Mouse (Mus musculus): Measurements from ENCODE around the gene Cpt2. TPM values are rescaled to one million over a fixed set of nuclear protein-coding genes. Genes with fewer than 3 reads are reported as not detected.

The Cpt2 gene
- polyA plus RNA-seq, 1 experiment, result 15.6 TPM

GRCm38 (mm10) chr4:107944141-107944540 is 20.7 kb upstream of the Cpt2 start:
- DNase-seq (ENCODE audit: low read depth), result peak; percentile 58

GRCm38 (mm10) chr4:107942741-107943140 is 19.3 kb upstream of the Cpt2 start:
- no peak for DNase-seq (ENCODE audit: low read depth)
- TF ChIP-seq POLR2A (IDR thresholded peaks at IDR 0.05; ENCODE audit: borderline replicate concordance, extremely low read depth, insufficient read depth, insufficient read length, poor library complexity, severe bottlenecking) (no peak), CTCF (IDR thresholded peaks at IDR 0.05; ENCODE audit: borderline replicate concordance, extremely low read depth, insufficient read depth, insufficient read length) (no peak)

More at GRCm38 (mm10) chr4:107944141-107944540, 20.7 kb upstream of the Cpt2 start:
- no peak for TF ChIP-seq CTCF (IDR thresholded peaks at IDR 0.05; ENCODE audit: borderline replicate concordance, extremely low read depth, insufficient read depth, insufficient read length)
- no peak for TF ChIP-seq POLR2A (IDR thresholded peaks at IDR 0.05; ENCODE audit: borderline replicate concordance, extremely low read depth, insufficient read depth, insufficient read length, poor library complexity, severe bottlenecking)

- TF ChIP-seq CTCF (IDR thresholded peaks at IDR 0.05; ENCODE audit: borderline replicate concordance, extremely low read depth, insufficient read depth, insufficient read length) (no peak), POLR2A (IDR thresholded peaks at IDR 0.05; ENCODE audit: borderline replicate concordance, extremely low read depth, insufficient read depth, insufficient read length, poor library complexity, severe bottlenecking) (no peak)
These were observed 14.7 kb upstream of the Cpt2 start for GRCm38 (mm10) chr4:107938124-107938523.

GRCm38 (mm10) chr4:107937338-107937737 is 13.9 kb upstream of the Cpt2 start:
- DNase-seq (ENCODE audit: low read depth), result peak; percentile 91
- TF ChIP-seq CTCF (IDR thresholded peaks at IDR 0.05; ENCODE audit: borderline replicate concordance, extremely low read depth, insufficient read depth, insufficient read length) (peak; percentile 68), POLR2A (IDR thresholded peaks at IDR 0.05; ENCODE audit: borderline replicate concordance, extremely low read depth, insufficient read depth, insufficient read length, poor library complexity, severe bottlenecking) (no peak)

More at GRCm38 (mm10) chr4:107938124-107938523, 14.7 kb upstream of the Cpt2 start:
- DNase-seq (ENCODE audit: low read depth), result no peak

- no peak for DNase-seq (ENCODE audit: low read depth)
- TF ChIP-seq CTCF (IDR thresholded peaks at IDR 0.05; ENCODE audit: borderline replicate concordance, extremely low read depth, insufficient read depth, insufficient read length), result no peak
- no peak for TF ChIP-seq POLR2A (IDR thresholded peaks at IDR 0.05; ENCODE audit: borderline replicate concordance, extremely low read depth, insufficient read depth, insufficient read length, poor library complexity, severe bottlenecking)
These were observed 11.8 kb upstream of the Cpt2 start for GRCm38 (mm10) chr4:107935254-107935653.

- no peak for DNase-seq (ENCODE audit: low read depth)
- TF ChIP-seq CTCF (IDR thresholded peaks at IDR 0.05; ENCODE audit: borderline replicate concordance, extremely low read depth, insufficient read depth, insufficient read length), result no peak
- no peak for TF ChIP-seq POLR2A (IDR thresholded peaks at IDR 0.05; ENCODE audit: borderline replicate concordance, extremely low read depth, insufficient read depth, insufficient read length, poor library complexity, severe bottlenecking)
These were observed 9.8 kb upstream of the Cpt2 start for GRCm38 (mm10) chr4:107933239-107933638.

GRCm38 (mm10) chr4:107931453-107931852 is 8.0 kb upstream of the Cpt2 start:
- TF ChIP-seq POLR2A (IDR thresholded peaks at IDR 0.05; ENCODE audit: borderline replicate concordance, extremely low read depth, insufficient read depth, insufficient read length, poor library complexity, severe bottlenecking), result no peak
- no peak for TF ChIP-seq CTCF (IDR thresholded peaks at IDR 0.05; ENCODE audit: borderline replicate concordance, extremely low read depth, insufficient read depth, insufficient read length)
- DNase-seq (ENCODE audit: low read depth), result no peak

- TF ChIP-seq CTCF (IDR thresholded peaks at IDR 0.05; ENCODE audit: borderline replicate concordance, extremely low read depth, insufficient read depth, insufficient read length) (no peak), POLR2A (IDR thresholded peaks at IDR 0.05; ENCODE audit: borderline replicate concordance, extremely low read depth, insufficient read depth, insufficient read length, poor library complexity, severe bottlenecking) (no peak)
- DNase-seq (ENCODE audit: low read depth), result no peak
These were observed 5.3 kb upstream of the Cpt2 start for GRCm38 (mm10) chr4:107928726-107929125.

GRCm38 (mm10) chr4:107928269-107928668 is 4.9 kb upstream of the Cpt2 start:
- TF ChIP-seq CTCF (IDR thresholded peaks at IDR 0.05; ENCODE audit: borderline replicate concordance, extremely low read depth, insufficient read depth, insufficient read length) (no peak), POLR2A (IDR thresholded peaks at IDR 0.05; ENCODE audit: borderline replicate concordance, extremely low read depth, insufficient read depth, insufficient read length, poor library complexity, severe bottlenecking) (no peak)
- no peak for DNase-seq (ENCODE audit: low read depth)

GRCm38 (mm10) chr4:107923803-107924194 is 389 bp upstream of the Cpt2 start:
- no peak for TF ChIP-seq CTCF (IDR thresholded peaks at IDR 0.05; ENCODE audit: borderline replicate concordance, extremely low read depth, insufficient read depth, insufficient read length)
- TF ChIP-seq POLR2A (IDR thresholded peaks at IDR 0.05; ENCODE audit: borderline replicate concordance, extremely low read depth, insufficient read depth, insufficient read length, poor library complexity, severe bottlenecking), result no peak
- no peak for DNase-seq (ENCODE audit: low read depth)

- no peak for DNase-seq (ENCODE audit: low read depth)
These were observed 1.5 kb downstream of the Cpt2 start for GRCm38 (mm10) chr4:107921952-107922351.

GRCm38 (mm10) chr4:107921152-107921695 is 2.2 kb downstream of the Cpt2 start:
- TF ChIP-seq POLR2A (IDR thresholded peaks at IDR 0.05; ENCODE audit: borderline replicate concordance, extremely low read depth, insufficient read depth, insufficient read length, poor library complexity, severe bottlenecking), result no peak
- TF ChIP-seq CTCF (IDR thresholded peaks at IDR 0.05; ENCODE audit: borderline replicate concordance, extremely low read depth, insufficient read depth, insufficient read length), result no peak
- DNase-seq (ENCODE audit: low read depth), result no peak

More at GRCm38 (mm10) chr4:107921952-107922351, 1.5 kb downstream of the Cpt2 start:
- no peak for TF ChIP-seq CTCF (IDR thresholded peaks at IDR 0.05; ENCODE audit: borderline replicate concordance, extremely low read depth, insufficient read depth, insufficient read length)
- no peak for TF ChIP-seq POLR2A (IDR thresholded peaks at IDR 0.05; ENCODE audit: borderline replicate concordance, extremely low read depth, insufficient read depth, insufficient read length, poor library complexity, severe bottlenecking)

All from brain, embryonic 14.5 days (tissue).